Mouse (Mus musculus): ENCODE results near the gene Acot2. TPM values are rescaled to one million over a fixed set of nuclear protein-coding genes. Genes with fewer than 3 reads are reported as not detected.
A peak's percentile ranks its signal among the peaks of the same experiment; 100 is the strongest.
"Not testable (repeated sequence)": the region's sequence is repeated elsewhere in the genome, so short reads cannot be mapped to it uniquely, and the experiment has no call there.

Acot2 gene
- total RNA-seq (2021), result 15.2 and 17.1 TPM in 2 replicates
- long read RNA-seq, transcript Acot2-201 (3 exons, 2,196 nt), result major isoform, 27 of 27 reads
- long read RNA-seq, partial matches to known transcripts, result 0 of 27 reads
- long read RNA-seq, other reads (novel, unspliced or antisense), result 0 of 27 reads

- peak; percentile 60 for DNase-seq
These were observed at the start of gene Acot2 for GRCm38 (mm10) chr12:83987583-83988441. Gene Acot2, plus strand, starts transcription at chr12:83987861.

GRCm38 (mm10) chr12:83938592-83938991, 49.1 kb upstream of the Acot2 start:
- DNase-seq, result not testable (repeated sequence)

GRCm38 (mm10) chr12:83939332-83939731, 48.3 kb upstream of the Acot2 start:
- no peak for DNase-seq

GRCm38 (mm10) chr12:83940031-83940430, 47.6 kb upstream of the Acot2 start:
- DNase-seq, result no peak

GRCm38 (mm10) chr12:83941938-83942337, 45.7 kb upstream of the Acot2 start:
- no peak for DNase-seq

- DNase-seq, result no peak
These were observed 40.3 kb upstream of the Acot2 start for GRCm38 (mm10) chr12:83947260-83947811.

GRCm38 (mm10) chr12:83949043-83949442, 38.6 kb upstream of the Acot2 start:
- DNase-seq, result no peak

- DNase-seq, result no peak
These were observed 37.7 kb upstream of the Acot2 start for GRCm38 (mm10) chr12:83949776-83950492.

- DNase-seq, result peak; percentile 86
These were observed 37.2 kb upstream of the Acot2 start, which contains the start of gene Riox1 for GRCm38 (mm10) chr12:83950493-83950839. Gene Riox1, plus strand, starts transcription at chr12:83950608.

GRCm38 (mm10) chr12:83950840-83951701, 36.6 kb upstream of the Acot2 start:
- peak; percentile 51 for DNase-seq

- DNase-seq, result no peak
These were observed 35.7 kb upstream of the Acot2 start for GRCm38 (mm10) chr12:83951711-83952575.

- DNase-seq, result no peak
These were observed 29.4 kb upstream of the Acot2 start for GRCm38 (mm10) chr12:83958278-83958677.

- DNase-seq, result no peak
These were observed 22.4 kb upstream of the Acot2 start for GRCm38 (mm10) chr12:83965235-83965634.

- DNase-seq, result no peak
These were observed 15.5 kb upstream of the Acot2 start for GRCm38 (mm10) chr12:83972117-83972516.

- no peak for DNase-seq
These were observed 8.8 kb upstream of the Acot2 start for GRCm38 (mm10) chr12:83978862-83979261.

- DNase-seq, result no peak
These were observed 6.0 kb upstream of the Acot2 start for GRCm38 (mm10) chr12:83981615-83982014.

GRCm38 (mm10) chr12:83984752-83985151, 2.9 kb upstream of the Acot2 start, which contains the start of gene Heatr4:
Gene Heatr4, minus strand, starts transcription at chr12:83984852.
- no peak for DNase-seq

GRCm38 (mm10) chr12:83987242-83987582, 449 bp upstream of the Acot2 start:
- no peak for DNase-seq

- DNase-seq, result no peak
These were observed 822 bp downstream of the Acot2 start for GRCm38 (mm10) chr12:83988483-83988882.

- no peak for DNase-seq
These were observed 1.7 kb downstream of the Acot2 start for GRCm38 (mm10) chr12:83989378-83989777.

- no peak for DNase-seq
These were observed 9.6 kb downstream of the Acot2 start for GRCm38 (mm10) chr12:83997221-83997620.

Measured in adrenal gland, postnatal 25 days (tissue).